Mouse (Mus musculus): ENCODE results near the gene Synpo2. TPM values are rescaled to one million over a fixed set of nuclear protein-coding genes. Genes with fewer than 3 reads are reported as not detected.

Gene Synpo2
- polyA plus RNA-seq, 1 experiment from 2014 or later: 2.7 TPM

DNA sequence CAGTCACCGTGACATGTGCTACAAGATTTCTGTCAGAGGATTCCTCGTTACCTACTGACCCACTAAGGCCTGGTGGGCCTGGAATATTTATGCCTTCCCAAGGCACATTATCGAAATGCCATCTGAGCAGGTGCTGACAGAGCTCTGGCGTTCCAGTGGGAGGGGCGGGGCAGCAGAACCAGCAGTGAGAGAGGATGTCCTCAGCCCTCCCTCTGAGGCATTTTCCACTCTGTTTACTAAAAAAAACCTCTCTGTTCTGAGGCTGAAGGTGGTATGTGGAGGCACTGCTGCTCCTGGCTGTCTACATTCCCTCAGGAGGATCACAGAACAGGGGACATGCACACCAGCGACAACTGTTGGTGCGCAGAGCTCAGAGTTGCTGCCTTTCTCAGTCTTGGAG, 1.1 kb upstream of the Synpo2 start:
- H3K4me1 ChIP-seq: peaks cover 22% of the 10 kb centered on the region
- no peaks in the 10 kb centered on the region for H3K36me3 ChIP-seq
- H3K4me3 ChIP-seq: no peak overlapping the region
- 32% methylated on average over 7 of the region's 7 CpGs for WGBS
- no peaks in the 10 kb centered on the region for H3K9me3 ChIP-seq (replicated peaks)
- H3K27me3 ChIP-seq (ENCODE audit: low read depth, poor library complexity, severe bottlenecking): peaks cover 41% of the 10 kb centered on the region
- H3K27ac ChIP-seq: no peak overlapping the region; the same call in 1 of the 2 replicates
- DNase-seq (ENCODE audit: low spot score): peak; percentile 35

DNA sequence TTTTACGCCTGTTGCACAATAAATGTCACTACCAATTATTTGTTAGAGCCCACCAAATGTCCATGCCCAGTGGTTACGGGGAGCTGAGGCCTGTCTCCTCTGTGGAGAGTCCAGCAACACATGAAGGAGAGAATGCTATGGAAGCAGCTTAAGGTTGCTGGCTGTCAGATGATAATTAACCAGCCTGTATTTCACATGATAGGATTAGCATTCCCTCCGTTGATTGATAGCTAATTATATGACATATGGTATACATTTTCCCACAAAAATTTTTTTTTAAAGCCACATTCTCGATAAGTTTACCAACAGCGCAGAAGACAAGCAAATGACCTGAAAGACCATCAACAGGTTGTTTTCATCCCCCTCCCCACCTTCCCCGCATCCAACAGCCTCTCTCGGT, 454 bp downstream of the Synpo2 start:
- peaks cover 22% of the 10 kb centered on the region for H3K4me1 ChIP-seq
- 9% methylated on average over 7 of the region's 7 CpGs for WGBS
- H3K27ac ChIP-seq: peak overlapping the region; percentile 19; the same call in 1 of the 2 replicates
- H3K36me3 ChIP-seq: no peaks in the 10 kb centered on the region
- no peaks in the 10 kb centered on the region for H3K9me3 ChIP-seq (replicated peaks)
- H3K27me3 ChIP-seq (ENCODE audit: low read depth, poor library complexity, severe bottlenecking): peaks cover 41% of the 10 kb centered on the region
- DNase-seq (ENCODE audit: low spot score): no peak
- peak overlapping the region; percentile 60 for H3K4me3 ChIP-seq

DNA sequence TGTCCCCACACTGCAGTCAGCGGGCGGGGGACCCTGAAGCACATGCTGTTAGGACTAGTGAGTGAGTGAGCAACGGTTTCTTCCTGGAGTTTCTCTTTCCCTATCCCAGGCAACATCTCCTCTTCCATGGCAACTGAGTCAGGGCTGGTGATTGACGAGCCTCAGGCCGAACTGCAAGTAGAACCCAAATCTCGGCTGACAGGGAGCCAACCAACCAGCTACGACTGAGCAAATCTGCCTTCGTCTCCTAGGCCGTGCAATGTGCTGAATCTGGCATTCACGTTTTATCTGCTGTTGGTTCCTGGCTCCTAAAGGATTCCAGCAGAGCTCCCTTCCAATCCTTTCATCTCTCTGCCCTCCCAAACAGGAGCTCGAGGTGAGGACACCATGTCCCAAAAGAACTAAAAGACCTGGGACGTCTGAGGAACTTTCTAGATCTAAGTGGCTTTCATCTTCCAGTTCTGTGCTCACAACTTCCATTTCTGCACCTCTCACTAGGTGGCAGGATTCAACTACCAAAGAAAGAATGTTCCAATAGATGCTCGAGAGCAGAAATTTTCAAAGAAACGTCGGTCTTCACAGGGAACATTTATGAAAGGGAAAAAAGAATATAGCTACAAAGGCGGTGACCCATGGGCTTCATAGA, 1.6 kb downstream of the Synpo2 start:
- Histone ChIP-seq H3K4me3 (no peak overlapping the region), H3K27ac (no peak overlapping the region), H3K36me3 (no peaks in the 10 kb centered on the region), H3K27me3 (ENCODE audit: low read depth, poor library complexity, severe bottlenecking) (peaks cover 41% of the 10 kb centered on the region), H3K4me1 (peaks cover 22% of the 10 kb centered on the region), H3K9me3 (replicated peaks) (no peaks in the 10 kb centered on the region)
- no peak for DNase-seq (ENCODE audit: low spot score)
- 57% methylated on average over 16 of the region's 16 CpGs for WGBS

DNA sequence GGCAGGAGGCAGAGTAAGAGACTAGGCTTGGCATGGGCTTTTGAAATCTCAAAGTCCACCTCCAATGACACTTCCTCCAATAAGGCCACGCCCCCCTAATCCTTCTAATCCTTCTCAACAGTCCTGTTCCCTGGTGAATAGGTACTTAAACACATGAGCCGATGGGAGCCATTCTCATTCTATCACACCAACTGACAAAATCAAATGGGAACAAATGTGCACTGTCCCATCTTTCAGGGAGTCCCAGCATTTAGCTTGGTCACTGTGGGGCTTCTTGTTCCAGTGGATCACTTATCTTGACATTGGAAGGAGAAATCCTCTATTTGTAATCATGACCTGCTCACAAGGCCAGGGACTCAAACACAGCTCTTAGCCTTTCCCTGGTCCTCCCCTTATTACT, 4.3 kb downstream of the Synpo2 start:
- DNase-seq (ENCODE audit: low spot score): no peak
- H3K4me3 ChIP-seq: no peak overlapping the region

DNA sequence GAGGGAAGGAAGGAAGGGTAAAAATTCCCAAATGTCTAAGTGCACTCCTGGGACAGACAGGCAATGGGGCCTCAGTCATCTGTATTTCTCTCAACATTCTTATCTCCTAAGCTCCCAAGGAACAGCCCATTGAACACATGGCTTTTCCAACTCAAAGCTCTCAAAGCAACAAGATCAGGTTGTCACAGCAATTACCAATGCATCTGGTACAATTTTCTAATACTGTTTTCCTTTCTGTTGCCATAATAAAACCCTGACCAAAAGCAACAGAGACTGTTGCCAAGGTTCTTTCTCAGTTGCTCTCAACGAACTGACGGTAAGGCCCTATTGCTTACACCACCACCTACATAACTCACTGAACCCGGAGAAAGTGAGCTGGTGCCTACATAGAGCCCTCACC, 8.7 kb downstream of the Synpo2 start:
- Histone ChIP-seq H3K9me3 (replicated peaks) (no peaks in the 10 kb centered on the region), H3K27me3 (ENCODE audit: low read depth, poor library complexity, severe bottlenecking) (no peaks in the 10 kb centered on the region), H3K4me1 (no peaks in the 10 kb centered on the region), H3K36me3 (no peaks in the 10 kb centered on the region), H3K27ac (no peak overlapping the region), H3K4me3 (no peak overlapping the region)
- 97% methylated on average over 3 of the region's 3 CpGs for WGBS
- no peak for DNase-seq (ENCODE audit: low spot score)

More for the DNA sequence above, 4.3 kb downstream of the Synpo2 start:
- whole genome bisulfite sequencing: 83% methylated on average over 2 of the region's 2 CpGs
- H3K4me1 ChIP-seq: peaks cover 13% of the 10 kb centered on the region
- peaks cover 18% of the 10 kb centered on the region for H3K27me3 ChIP-seq (ENCODE audit: low read depth, poor library complexity, severe bottlenecking)
- H3K9me3 ChIP-seq (replicated peaks): no peaks in the 10 kb centered on the region
- H3K27ac ChIP-seq: no peak overlapping the region
- no peaks in the 10 kb centered on the region for H3K36me3 ChIP-seq

DNA sequence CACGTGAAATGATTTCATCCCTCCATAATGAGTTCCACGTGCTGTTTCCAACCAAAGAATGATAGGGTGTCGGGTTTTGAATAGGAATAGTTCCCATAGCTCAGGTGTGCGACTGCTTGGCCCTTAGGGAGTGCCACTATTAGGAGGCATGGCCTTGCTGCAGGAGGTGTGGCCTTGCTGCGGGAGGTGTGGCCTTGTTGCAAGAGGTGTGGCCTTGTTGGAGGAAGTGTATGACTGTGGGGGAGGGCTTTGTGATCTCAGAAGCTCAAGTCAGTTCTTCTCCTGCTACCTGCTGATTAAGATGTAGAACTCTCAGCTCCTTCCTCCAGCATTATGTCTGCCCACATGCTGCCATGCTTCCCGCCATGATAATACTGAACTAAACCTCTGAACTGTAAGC, 17.3 kb downstream of the Synpo2 start:
- no peak overlapping the region for H3K27ac ChIP-seq
- no peaks in the 10 kb centered on the region for H3K36me3 ChIP-seq
- 0 out of 2 replicates have a peak, but pooled peaks cover 4% of the 10 kb centered on the region for H3K4me1 ChIP-seq
- no peaks in the 10 kb centered on the region for H3K9me3 ChIP-seq (replicated peaks)
- no peak overlapping the region for H3K4me3 ChIP-seq
- H3K27me3 ChIP-seq (ENCODE audit: low read depth, poor library complexity, severe bottlenecking): no peaks in the 10 kb centered on the region
- WGBS: 55% methylated on average over 6 of the region's 6 CpGs
- DNase-seq (ENCODE audit: low spot score): no peak

DNA sequence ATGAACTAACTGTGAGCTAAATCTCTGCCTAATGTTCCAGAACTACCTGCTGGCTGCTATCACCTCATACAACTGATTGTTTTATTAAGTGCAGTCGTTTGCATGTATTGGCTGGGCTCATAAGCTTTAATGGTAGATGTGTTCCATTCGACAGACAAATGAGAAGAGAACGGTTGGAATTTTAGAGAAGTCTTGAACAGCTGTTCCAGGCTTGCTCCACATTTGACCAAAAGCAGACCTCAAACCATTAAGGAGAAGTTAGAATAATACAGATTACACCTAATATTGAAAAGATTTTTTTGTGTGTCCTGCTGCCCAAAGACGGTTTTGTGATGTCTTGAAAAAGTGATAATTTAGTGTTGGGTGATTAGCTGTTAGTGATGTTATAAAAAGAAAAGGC, 27.1 kb downstream of the Synpo2 start:
- Histone ChIP-seq H3K9me3 (replicated peaks) (no peaks in the 10 kb centered on the region), H3K27ac (no peak overlapping the region), H3K4me3 (no peak overlapping the region), H3K4me1 (no peaks in the 10 kb centered on the region), H3K36me3 (no peaks in the 10 kb centered on the region), H3K27me3 (ENCODE audit: low read depth, poor library complexity, severe bottlenecking) (no peaks in the 10 kb centered on the region)
- DNase-seq (ENCODE audit: low spot score): no peak
- WGBS: 60% methylated on average over 4 of the region's 4 CpGs

DNA sequence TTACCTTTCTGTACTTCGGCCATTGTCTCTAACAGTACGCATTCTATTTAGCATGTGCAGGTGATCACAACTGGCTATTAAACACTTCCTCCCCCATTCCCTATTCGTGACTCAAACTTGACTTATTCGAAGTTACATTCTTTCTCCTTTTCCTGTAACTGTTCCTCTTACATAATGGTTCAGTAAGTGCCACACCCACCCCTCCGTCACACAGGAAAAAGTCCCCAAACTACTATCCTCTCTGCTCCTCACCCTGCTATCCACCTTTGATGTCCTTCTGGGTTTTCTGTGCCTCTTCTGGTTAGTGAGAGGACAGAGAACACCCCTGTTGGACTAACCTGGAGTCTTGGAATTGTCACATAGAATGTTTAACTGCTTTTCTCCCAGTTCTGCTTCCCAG, 28.6 kb downstream of the Synpo2 start:
- no peaks in the 10 kb centered on the region for H3K27me3 ChIP-seq (ENCODE audit: low read depth, poor library complexity, severe bottlenecking)
- no peaks in the 10 kb centered on the region for H3K4me1 ChIP-seq
- H3K36me3 ChIP-seq: no peaks in the 10 kb centered on the region
- H3K9me3 ChIP-seq (replicated peaks): no peaks in the 10 kb centered on the region
- DNase-seq (ENCODE audit: low spot score): no peak
- H3K4me3 ChIP-seq: no peak overlapping the region
- WGBS: 79% methylated on average over 5 of the region's 5 CpGs
- H3K27ac ChIP-seq: no peak overlapping the region

DNA sequence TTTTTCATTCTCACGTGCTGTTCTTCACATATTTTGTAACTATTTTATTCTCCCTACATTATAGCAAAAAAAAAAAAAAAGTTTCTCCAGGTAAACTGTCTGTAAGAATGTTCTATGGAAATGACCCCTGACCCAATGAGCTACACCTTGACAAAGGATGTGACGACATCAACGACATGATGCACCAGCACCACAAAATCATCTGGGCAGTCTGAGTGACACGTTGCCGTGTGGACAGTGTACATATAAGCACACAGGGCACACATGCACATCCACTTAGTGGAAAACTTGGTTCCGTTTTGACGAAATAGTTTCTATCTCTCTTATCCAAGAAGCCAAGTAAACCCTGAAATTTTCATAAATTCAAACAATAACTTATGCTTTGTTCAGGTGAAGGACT, 30.5 kb downstream of the Synpo2 start:
- Histone ChIP-seq H3K4me1 (no peaks in the 10 kb centered on the region), H3K27ac (no peak overlapping the region), H3K9me3 (replicated peaks) (no peaks in the 10 kb centered on the region), H3K27me3 (ENCODE audit: low read depth, poor library complexity, severe bottlenecking) (no peaks in the 10 kb centered on the region), H3K4me3 (no peak overlapping the region), H3K36me3 (no peaks in the 10 kb centered on the region)
- no peak for DNase-seq (ENCODE audit: low spot score)
- 89% methylated on average over 7 of the region's 7 CpGs for WGBS

DNA sequence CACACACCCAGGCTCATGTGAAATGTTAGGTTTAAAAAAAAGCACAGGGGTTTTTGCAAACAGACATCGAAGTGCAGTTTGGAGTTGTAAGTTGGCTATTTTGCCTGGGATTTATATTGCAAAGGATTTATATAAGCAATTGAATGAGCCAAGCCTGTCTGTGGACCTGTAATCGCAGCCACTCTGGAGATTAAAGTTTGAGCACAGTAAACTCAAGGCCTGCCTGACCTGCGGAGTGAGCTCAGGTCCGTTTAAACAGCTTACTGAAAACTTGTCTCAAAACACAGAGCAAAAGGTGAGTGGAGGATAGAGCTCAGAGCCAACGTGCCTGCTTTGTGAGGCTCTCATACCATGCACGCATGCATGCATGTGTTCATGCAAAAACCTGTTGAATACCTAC, 30.9 kb downstream of the Synpo2 start:
- WGBS: 76% methylated on average over 6 of the region's 6 CpGs
- Histone ChIP-seq H3K27me3 (ENCODE audit: low read depth, poor library complexity, severe bottlenecking) (no peaks in the 10 kb centered on the region), H3K9me3 (replicated peaks) (no peaks in the 10 kb centered on the region), H3K4me1 (no peaks in the 10 kb centered on the region), H3K27ac (no peak overlapping the region), H3K36me3 (no peaks in the 10 kb centered on the region), H3K4me3 (no peak overlapping the region)
- no peak for DNase-seq (ENCODE audit: low spot score)

DNA sequence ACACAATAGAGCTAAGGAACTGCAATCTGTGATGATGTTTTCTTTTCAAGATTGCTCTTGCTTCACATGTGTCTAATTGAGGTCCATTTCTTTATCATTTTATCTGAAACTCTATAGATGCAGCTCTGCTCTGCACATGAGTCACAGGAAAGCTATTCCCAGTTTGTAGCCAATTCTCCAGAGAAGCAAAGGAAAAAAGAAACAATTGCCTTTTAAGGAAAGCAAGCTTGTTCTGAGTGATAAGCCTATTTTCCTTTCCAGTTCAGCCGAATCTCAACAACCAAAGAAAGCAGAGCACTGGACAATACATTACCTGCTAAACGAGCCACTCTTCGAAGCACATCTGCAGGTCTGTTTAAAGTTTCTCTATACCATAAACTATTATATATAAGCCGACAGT, 31.3 kb downstream of the Synpo2 start:
- no peak for DNase-seq (ENCODE audit: low spot score)
- 74% methylated on average over 4 of the region's 4 CpGs for WGBS
- H3K36me3 ChIP-seq: no peaks in the 10 kb centered on the region

DNA sequence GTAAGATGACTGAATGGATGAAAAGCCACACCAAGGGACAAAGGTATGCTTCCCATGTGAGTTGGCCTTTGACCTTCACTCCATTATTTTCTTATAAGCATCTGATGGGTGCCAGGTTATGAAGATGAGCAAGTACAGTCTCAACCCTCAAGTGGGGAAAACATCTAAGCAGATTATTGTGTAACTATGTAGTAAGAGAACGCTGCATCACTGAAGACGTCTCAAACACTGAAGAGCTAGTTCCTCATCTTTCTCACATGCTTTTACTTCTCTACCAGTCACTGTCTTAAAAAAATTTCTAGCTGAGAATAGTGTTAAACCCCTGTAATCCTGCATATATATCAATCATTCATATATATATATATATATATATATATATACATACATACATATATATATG, 34.2 kb downstream of the Synpo2 start:
- H3K27ac ChIP-seq: no peak overlapping the region
- H3K27me3 ChIP-seq (ENCODE audit: low read depth, poor library complexity, severe bottlenecking): no peaks in the 10 kb centered on the region
- 94% methylated on average over 2 of the region's 2 CpGs for WGBS
- DNase-seq (ENCODE audit: low spot score): no peak
- H3K36me3 ChIP-seq: no peaks in the 10 kb centered on the region
- no peak overlapping the region for H3K4me3 ChIP-seq
- no peaks in the 10 kb centered on the region for H3K9me3 ChIP-seq (replicated peaks)
- H3K4me1 ChIP-seq: no peaks in the 10 kb centered on the region

More for the DNA sequence above, 31.3 kb downstream of the Synpo2 start:
- H3K4me3 ChIP-seq: no peak overlapping the region
- H3K27ac ChIP-seq: no peak overlapping the region
- H3K4me1 ChIP-seq: no peaks in the 10 kb centered on the region
- H3K27me3 ChIP-seq (ENCODE audit: low read depth, poor library complexity, severe bottlenecking): no peaks in the 10 kb centered on the region
- no peaks in the 10 kb centered on the region for H3K9me3 ChIP-seq (replicated peaks)

DNA sequence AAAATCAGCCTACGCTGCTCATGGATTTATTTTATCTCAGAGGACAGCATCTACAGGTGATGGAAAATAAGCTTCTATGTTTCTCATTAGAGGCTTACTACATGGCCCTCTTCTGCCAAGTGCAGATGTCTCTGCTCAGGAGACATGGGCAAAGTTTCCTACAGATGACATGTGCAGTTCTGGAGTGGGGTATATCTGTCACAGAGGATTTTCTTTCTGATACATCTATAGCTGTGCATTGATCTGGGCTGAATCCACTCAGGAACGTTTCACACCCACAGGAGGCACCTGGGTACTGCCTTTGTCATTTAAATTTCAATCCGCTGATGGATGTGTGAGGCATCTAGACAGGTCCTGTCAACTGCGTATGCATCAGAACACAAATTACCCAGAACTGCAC, 42.2 kb downstream of the Synpo2 start:
- Histone ChIP-seq H3K27me3 (ENCODE audit: low read depth, poor library complexity, severe bottlenecking) (no peaks in the 10 kb centered on the region), H3K9me3 (replicated peaks) (no peaks in the 10 kb centered on the region), H3K27ac (no peak overlapping the region), H3K4me1 (no peaks in the 10 kb centered on the region), H3K4me3 (no peak overlapping the region), H3K36me3 (no peaks in the 10 kb centered on the region)
- DNase-seq (ENCODE audit: low spot score): no peak
- WGBS: 89% methylated on average over 4 of the region's 4 CpGs

DNA sequence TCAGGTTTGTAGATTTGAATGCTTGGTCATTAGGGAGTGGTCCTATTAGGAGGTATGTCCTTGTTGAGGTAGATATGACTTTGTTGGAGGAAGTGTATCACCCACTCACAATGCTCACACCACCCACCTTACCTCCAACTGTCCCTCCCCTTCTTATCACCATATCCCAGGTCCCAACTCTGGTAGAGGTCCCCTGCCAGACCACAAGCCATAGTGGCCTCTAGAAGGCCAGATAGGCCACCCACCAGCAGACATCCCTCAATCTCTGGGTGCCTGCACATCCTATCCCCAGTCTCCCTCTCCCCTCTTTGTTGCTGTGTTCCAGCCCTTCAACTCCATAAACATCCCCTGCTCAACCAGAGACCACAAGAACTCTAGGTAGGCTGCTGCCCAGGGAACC, 44.3 kb downstream of the Synpo2 start:
- peaks cover 14% of the 10 kb centered on the region for H3K4me1 ChIP-seq
- H3K4me3 ChIP-seq: no peak overlapping the region
- H3K36me3 ChIP-seq: no peaks in the 10 kb centered on the region
- H3K27ac ChIP-seq: no peak overlapping the region
- DNase-seq (ENCODE audit: low spot score): peak; percentile 21
- H3K27me3 ChIP-seq (ENCODE audit: low read depth, poor library complexity, severe bottlenecking): no peaks in the 10 kb centered on the region
- no peaks in the 10 kb centered on the region for H3K9me3 ChIP-seq (replicated peaks)

All from limb, embryonic 10.5 days (tissue).